Mouse (Mus musculus) adrenal gland, adult 18-20 months (tissue): ENCODE results near the gene Pelo. TPM values are rescaled to one million over a fixed set of nuclear protein-coding genes. Genes with fewer than 3 reads are reported as not detected.
A peak's percentile ranks its signal among the peaks of the same experiment; 100 is the strongest.

Source experiments
- DNase-seq, 2 experiments: peaks; one replicate each; pipeline ENCODE4 v3.0.0; 2021 to 2022; ENCODE audit warnings: low spot score in 2 of 2
- long read RNA-seq, 2 experiments: library from polyadenylated mRNA; stranded (forward); transcript quantifications; one replicate each; pipeline ENCODE4 v2.0.0; 2021
- total RNA-seq, 2 experiments: library from RNA; stranded (reverse); gene quantifications; 1 replicate in 1 of 2; 2 replicates in 1 of 2; pipeline ENCODE4 v1.2.3; 2021

Pelo gene
- total RNA-seq: 10 to 100 TPM; 24.2 to 25.5 TPM
- long read RNA-seq, experiment 1, transcript Pelo-201 (2 exons, 1,600 nt): major isoform, 6 of 7 reads
- long read RNA-seq, experiment 1, partial matches to known transcripts: 0 of 7 reads
- long read RNA-seq, experiment 1, other reads (novel, unspliced or antisense): 1 of 7 reads
- long read RNA-seq, experiment 2, transcript Pelo-201 (2 exons, 1,600 nt): major isoform, 20 of 20 reads
- long read RNA-seq, experiment 2, partial matches to known transcripts: 0 of 20 reads
- long read RNA-seq, experiment 2, other reads (novel, unspliced or antisense): 0 of 20 reads

DNA sequence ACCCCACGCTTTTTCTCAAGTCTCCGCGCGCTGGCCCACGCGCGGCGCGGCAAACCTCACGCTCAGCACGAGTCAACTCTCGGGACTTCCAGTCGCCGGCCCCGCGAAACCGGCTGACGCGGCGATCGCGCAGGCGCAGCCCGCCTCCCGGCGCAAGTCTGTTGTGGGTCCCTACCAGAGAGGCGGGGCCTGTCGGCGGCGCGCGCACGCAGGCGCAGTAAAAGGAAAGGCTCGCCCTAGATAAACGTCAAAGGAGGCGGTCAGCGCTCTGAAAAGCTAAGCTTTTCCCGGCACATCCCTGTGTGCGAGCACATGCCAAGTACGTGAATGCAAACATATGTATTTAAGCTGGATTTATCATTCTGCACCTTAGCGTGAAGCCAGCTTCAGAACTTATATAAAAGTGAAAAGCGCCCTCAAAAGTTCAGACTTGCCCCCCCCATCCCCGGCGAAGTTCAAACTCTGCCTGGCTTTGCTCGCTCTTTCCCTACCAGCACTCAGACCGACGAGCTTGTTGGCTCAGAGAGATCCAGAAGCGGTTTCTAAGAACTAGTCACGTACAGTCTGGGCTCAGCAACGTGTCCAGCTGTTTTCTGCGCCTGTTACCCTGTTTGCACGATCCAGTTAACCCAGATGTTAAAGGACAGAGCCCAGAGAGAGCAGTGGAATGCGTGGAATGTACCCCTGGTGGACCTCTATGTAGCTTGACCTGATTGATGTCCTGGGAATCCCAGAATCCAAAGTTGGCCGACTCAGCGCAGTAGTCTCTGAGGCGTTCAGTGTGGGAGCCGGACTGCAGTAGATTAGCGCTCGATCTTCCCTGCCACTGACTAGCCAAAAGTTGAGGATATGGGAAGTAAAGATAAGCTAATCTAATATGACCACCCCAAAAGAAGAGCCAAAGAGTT, at the start of gene Pelo:
TSS of gene Pelo (minus strand) at position 118 of the 908 bp plus-strand sequence.
- peak; percentile 95 to 96 for DNase-seq

DNA sequence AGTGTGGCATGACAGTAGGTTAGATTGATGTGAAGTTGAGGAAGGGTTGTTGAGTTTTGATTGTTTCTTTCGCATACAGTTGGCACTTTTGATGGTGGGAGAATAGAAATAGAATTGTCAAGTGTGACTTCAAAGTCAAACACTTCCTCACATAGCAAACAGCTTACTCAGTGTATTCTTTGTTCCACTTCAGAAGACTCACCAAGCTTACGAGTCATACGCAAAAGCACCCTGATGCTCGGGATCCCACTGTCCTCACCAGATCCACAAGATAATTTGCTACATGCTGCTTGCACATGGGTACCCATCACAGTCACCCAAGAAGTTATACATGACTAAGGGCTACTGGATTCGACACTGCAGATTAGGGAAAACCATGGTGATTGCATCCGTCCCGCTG, 48.5 kb upstream of the Pelo start:
- no peak for DNase-seq

DNA sequence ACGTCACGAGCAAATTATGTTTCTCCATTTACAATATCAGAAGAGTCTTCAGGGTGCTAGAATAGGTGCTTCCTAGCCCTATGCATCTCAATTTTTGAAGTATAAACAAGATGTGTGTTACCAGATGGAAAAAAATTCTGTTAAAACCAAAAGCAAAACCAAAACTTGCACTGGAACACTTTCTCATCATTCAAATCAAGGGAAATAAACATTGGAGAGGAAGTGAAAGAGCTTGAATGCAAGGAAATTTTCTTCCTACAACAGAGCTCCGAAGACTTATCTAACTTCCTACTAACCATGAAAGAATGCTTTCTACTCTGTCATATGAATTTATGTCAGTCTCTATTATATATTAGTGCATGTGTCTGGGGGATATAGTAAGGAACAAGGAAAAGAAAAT, 46.8 kb upstream of the Pelo start:
- no peak for DNase-seq

DNA sequence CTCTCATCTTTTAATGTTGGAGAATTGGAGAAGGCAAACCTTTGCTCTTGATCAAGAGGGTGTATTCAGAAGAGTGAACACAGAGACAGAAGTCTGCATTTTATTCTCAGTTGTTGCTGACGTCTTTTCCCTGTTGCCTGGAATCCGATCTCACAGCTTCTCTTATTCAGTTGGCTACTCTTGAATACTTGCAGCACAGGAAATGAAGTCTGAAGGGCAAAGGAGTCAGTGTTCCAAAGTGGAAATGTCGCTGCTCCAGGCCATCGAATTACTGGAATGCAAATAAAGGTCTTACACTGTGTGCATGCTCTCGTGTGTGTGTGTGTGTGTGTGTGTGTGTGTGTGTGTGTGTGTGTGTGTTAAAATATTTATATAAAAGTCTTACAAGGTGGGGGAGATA, 42.4 kb upstream of the Pelo start:
- no peak for DNase-seq

DNA sequence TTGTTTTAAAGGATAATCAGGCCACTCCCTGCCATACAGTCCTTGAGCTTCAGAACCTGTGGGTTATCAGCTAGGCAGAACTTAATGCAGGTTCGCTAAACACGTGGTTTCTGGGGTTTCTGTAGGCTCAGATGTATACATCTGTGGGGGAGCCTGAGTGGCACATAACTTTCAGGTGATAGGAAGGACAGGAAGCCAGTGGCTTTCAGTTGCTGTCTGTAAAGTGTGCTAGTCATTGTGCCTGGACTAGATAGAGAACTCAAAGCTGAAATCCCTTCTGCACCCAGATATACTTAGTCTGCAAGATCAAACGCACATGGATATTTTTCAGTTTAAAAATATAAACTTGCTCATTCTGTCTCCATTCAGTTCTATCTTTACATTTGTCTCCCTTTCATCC, 41.4 kb upstream of the Pelo start:
- no peak for DNase-seq

DNA sequence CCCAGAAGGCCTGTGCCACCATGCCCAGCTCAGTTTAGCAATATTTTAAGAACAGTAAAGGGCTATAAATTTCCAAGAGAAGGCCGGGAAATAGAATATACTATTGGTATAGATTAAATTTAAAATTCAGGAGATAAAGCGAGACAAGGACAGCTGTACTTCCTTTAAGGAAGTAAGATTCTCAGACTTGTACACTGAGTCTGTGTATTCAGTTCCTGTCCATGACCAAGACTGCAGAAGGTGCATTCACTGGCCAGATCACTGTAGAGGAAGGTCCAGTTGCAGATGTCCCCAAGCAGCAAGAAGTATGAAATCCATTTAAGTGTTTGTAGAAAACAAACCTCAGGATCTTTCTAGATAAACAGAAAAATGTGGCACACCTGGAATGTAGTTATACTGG, 40.0 kb upstream of the Pelo start:
- no peak for DNase-seq

DNA sequence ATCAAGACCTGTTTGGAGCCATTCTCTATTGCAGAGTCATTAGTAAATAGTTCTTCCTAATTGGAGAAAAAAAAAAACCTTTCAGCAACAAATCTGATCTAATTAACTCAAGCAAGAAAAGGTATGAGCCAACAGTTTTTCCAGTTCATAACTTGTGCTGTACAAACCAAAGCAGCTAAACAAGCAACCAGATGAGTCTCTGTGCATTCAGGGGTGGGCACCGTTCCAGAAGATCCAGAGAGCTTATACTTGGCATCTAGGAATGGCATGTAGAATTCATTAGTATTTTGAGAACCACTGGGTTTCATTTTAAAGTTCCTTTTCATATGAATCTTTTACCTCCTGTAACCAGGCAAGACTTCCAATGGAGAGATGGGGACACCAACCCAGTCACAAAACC, 37.8 kb upstream of the Pelo start:
- no peak for DNase-seq

DNA sequence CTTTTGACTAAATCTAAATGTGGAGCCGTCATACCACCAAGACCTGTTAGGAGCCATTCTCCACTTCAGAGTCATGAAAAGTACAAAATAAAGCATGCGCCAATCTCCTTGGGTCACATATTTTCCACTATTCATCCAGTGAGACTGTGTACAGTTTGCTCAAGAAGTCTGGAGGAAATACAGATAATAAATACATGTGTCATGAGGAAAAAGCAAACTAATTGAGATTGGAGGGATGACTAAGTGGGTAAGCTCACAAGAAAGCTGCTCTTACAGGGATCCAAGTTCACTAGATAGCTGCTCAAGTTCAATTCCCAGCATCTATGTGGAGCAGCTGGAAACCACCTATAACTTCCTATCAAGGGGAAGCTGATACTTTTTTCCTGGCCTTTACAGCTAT, 36.5 kb upstream of the Pelo start:
- no peak for DNase-seq

DNA sequence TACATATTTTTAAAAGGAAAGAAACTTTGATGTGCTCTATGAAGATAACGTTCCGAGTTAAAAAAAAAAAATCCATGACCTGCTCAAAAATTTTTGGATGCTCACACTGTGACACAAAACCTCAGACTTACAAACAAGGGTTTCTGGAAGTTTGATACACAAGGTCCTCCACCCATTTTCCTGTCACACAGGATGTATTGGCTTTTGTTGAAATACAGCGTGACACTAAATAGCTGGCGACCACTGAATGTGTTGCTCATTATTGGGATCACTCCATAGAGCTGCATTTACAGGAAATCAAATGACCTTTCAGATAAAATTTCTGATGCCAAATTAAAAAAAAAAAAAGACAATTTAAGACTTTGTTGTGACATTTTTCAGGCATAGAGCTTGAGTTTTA, 35.1 kb upstream of the Pelo start:
- no peak for DNase-seq

DNA sequence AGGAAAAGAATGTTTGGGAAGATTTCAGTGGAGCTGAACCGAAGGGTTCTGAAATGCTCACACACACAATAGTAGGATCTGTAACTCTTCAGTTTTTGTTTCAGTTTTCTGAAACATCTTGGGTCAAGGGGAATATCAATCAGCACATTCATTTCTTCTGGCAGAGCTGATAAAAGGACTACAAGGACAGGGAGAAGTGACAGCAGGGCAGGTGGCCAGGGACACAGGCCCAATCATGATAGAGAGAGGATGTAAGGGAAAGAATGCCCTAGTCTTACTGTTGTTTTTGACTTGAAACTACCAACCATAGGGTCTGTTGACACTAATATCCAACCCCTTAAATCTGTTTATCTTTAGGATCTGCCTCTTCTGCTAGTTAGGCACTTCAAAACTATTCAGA, 34.5 kb upstream of the Pelo start:
- peak in 1 of 2 experiments; percentile 20 for DNase-seq

DNA sequence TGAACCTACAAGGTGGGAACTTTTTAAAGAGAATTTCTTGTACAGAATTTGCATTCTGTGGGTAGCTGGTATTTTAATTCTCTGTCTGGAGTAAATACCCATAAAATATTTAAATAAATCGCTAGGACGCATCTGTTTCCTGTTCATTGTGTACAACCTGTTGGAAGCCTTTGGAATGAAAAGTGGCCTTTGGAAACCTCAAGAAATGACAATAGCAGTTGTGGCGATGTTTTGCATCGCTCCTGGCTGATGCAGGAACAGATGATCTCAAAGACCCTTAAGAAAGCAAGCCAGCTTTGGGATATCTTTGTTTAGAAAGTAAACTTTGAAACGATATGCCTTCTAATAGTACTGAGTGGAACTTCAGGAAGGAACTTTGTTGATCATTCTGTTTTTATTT, 28.8 kb upstream of the Pelo start:
- DNase-seq: no peak

DNA sequence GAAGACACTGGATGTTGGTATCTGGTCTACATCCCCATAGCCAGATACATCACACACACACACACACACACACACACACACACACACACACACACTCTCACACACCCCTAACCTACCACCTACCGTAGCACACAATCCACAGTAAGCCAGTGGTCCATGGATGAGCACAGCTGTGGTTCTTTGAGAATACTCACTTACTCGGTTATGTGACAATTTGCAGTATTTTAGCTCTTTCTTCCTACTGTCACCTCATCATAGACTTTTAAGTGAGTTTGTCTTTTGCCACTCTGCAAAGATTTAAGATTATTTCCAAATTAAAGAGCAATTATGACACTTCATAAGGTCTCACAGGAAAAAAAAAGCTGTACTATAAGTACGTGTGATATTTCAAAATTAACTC, 28.2 kb upstream of the Pelo start:
- no peak for DNase-seq

DNA sequence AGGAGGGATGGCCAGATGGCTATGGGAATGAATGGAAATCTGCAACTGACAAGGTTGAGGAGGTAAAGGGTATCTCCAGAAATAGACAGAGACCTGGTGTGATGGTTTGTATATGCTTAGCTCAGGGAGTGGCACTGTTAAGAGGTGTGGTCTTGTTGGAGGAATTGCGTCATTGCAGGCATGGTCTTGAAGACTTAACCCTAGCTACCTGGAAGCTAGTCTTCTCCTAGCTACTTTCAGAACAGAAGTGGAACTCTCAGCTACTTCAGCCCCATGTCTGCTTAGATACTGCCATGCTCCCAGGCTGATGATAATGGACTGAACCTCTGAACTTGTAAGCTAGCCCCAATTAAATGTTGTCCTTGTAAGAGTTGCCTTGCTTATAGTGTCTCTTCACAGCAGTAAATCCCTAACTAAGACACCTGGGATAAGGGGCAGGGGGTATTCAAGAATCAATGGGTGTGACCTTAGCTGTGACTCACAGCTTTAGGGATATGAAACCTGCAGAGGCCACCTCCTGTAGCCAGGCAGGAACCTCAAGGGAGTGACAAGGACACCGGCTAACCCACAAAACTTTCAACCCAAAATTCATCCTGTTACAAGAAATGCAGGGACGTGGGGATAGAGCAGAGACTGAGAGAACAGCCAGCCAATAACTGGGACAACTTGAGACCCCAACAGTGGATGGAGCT, 27.1 kb upstream of the Pelo start:
- no peak for DNase-seq

DNA sequence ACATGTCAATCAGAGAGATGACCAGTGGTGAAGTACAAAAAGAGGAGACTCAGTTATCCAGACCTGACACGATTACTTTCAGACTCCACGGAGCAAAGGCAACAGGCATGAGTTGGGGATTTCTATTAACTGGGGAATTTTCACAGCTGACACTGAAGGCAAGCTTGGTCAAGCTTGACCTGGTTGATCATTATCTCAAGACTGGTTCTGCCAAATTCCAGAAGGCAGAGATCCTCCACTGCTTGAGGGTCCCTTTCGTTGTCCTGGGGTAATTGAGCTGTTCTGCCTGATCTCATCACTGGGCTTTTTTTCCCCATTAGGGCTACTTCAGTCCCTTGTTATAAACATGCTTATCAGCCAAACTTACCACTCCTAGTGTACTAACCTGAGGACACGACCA, 19.6 kb upstream of the Pelo start:
- no peak for DNase-seq

DNA sequence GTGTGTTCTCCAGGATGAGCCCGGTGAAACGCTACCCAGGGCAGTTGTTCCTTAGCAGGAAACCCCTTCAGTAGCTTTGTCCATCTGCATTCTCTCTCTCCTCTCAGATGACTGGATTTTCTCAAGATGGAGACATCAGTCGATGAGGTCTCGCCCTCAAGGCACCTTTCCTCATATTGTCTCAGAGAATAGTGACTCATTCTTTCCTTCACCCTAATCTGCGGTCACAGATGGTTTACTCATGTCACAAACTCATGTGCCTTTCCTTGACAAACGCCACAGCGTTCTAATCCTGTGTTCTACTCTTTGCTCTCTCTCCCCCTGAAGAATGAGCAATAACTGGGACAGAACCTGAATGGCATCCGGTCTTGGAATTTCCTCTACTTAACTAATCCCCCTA, 17.4 kb upstream of the Pelo start:
- DNase-seq: no peak

DNA sequence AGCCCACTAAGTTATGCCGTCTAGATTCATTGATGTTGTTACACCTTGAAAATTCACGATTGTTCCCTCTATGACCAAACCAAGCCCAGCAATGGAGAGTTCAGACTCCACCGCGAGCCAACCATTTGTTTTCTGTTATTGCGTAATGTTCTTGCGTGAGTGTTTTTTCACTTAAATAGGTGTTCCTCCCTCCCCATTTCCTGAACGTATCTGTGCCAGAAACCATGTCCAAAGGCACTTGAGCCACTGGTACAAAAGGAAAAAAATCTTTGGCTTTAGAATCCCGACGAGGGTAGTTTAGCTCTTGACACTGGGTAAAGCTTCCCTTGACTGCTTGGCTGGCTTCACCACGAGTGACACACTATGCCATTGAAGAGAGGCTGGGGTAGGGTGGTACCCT, 16.2 kb upstream of the Pelo start:
- DNase-seq: no peak

DNA sequence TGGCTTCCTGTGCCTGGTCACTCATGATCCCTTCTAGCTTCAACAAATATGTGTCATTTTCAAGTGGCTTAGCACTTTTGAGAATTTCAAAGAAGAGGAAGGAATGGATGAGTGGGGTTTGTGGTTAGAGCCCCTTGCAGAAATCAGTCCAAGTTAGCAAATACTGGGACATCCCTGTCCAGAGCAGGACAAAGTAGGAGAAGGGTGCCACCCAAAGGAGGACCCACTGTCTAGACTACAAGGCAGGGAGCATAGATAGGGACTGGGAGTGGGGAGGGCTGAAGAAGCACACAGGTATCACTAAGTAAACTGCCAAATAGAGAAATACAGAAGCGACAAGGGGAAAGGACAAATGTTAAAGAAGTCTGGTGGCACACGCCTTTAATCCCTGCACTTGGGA, 12.8 kb upstream of the Pelo start:
- DNase-seq: no peak

DNA sequence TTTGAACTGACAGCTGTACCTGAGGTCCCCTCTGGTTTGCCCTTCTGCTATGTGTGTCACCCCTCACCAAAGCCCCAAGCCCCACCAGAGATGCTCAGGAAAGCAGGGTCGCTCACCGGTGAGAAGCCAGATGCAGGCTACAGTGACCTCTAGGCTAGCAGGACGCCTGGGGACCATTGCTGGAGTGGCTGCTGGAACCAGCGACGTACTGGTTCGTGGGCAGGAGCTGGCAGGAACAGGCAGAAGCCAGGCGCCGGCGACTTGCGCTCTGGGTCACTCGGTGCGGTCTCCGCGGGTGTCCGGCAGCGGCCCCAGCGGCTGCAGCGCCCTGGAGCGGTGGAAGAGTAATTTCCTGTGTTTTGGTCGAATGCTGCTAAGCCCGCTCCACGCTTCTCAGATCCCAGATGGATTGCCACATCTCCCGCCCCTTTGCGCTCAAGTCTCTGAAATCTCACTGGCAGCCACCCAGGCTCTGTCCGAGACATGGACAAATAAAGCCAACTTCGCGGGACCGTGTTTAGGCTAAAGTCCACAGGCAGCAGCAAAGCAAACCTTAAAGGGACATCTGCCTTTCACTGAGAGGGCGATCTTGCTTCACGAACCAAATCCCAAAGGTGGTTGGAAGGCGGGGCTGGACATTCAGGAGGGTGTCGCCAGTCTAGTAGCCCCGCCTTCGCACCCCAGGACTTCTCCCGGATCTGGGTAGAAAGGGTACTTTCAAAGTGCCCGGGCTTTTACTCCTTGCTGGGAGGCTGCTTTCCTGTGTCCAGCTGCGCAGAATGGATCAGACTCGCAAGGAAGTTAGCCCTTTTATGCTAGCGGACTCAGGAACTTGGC, 11.6 kb upstream of the Pelo start, which contains the start of the genes Gm49395 and Itga1:
TSS of gene Gm49395 (minus strand) at position 567 of the 837 bp plus-strand sequence.
TSS of gene Itga1 (minus strand) at position 610 of the 837 bp plus-strand sequence.
- peak; percentile 70 to 71 for DNase-seq

DNA sequence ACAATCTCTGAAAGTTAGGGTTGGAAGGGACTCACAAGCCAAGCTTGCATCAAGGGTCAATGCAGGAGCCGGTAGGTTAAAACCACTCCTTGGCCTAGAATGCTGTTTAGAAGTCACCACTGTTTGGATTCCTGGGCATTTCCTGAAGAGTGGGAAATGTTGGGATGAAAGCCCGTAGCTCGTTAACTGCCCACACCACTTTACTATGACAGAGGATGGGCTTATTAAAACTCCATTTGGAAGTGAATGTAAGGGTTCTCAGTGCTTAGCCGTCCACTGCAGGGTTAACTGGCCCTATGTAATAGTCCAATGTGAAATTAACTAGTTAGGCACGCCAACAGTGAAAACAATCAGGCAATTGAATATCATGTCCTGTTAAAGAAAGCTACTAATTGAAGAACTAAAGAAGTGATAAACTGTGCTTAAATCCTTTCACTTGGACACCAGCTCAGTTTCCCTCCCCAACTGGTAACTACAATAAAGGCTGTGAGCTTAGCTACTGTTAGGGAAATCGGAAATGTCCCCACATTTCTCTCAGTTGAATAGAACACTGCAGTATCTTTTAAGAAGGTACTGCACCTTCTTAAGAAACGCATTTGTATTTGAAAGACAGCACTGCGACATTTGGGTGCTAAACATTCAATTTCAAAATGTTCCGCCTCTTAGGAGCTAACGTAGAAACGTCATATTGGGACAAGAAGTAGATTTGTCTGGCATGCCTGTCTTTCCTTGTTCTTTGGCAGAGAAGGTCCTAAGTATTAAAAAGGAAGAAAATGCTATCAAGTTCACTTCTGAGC, 10.6 kb upstream of the Pelo start:
- DNase-seq: no peak

DNA sequence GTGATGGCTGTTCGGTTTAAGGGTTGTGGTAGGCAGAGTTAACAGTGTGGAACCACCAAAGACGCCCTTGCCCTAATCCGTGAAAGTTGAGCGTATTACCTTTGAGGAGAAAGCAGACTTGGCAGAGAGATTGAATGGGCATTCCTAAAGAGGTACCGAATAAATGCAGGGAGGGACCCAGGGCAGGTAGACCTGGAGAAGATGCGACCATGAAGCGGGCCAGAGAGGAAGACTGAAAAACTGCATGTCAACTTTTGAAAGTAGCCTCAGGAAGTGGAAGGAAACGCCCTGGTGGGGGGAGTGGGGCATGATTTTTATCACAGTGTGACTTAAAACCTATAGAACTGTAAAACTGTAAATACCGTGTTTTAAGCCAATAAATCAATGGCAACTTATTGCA, 9.4 kb upstream of the Pelo start:
- no peak for DNase-seq
